Mouse (Mus musculus): ENCODE data around the gene Hsh2d. TPM values are rescaled to one million over a fixed set of nuclear protein-coding genes. Genes with fewer than 3 reads are reported as not detected.

The Hsh2d gene
- polyA plus RNA-seq, 1 experiment from 2014 or later: 0.81 TPM

- 78% methylated on average over 3 of the region's 3 CpGs for WGBS
- no peaks in the 10 kb centered on the region for H3K4me1 ChIP-seq (replicated peaks; ENCODE audit: control insufficient read depth, insufficient read depth, low read length)
- no peak for DNase-seq (ENCODE audit: low spot score)
- H3K9ac ChIP-seq (ENCODE audit: low read length): no peak overlapping the region
- H3K27me3 ChIP-seq (replicated peaks; ENCODE audit: control insufficient read depth, insufficient read depth, low read length): no peaks in the 10 kb centered on the region
- no peak overlapping the region for H3K4me2 ChIP-seq (ENCODE audit: low read length)
- no peak overlapping the region for H3K4me3 ChIP-seq (ENCODE audit: low read depth, low read length)
- no peak overlapping the region for H3K27ac ChIP-seq (ENCODE audit: low read depth)
- no peak for ATAC-seq (replicated peaks; ENCODE audit: low FRiP score, low TSS enrichment, low read depth)
- H3K9me3 ChIP-seq (ENCODE audit: control insufficient read depth, low read length): no peaks in the 10 kb centered on the region
- peaks cover 76% of the 10 kb centered on the region for H3K36me3 ChIP-seq (ENCODE audit: control insufficient read depth, insufficient read depth, low read length)
These were observed 37.9 kb upstream of the Hsh2d start for GRCm38 (mm10) chr8:72151418-72152078.

DNA sequence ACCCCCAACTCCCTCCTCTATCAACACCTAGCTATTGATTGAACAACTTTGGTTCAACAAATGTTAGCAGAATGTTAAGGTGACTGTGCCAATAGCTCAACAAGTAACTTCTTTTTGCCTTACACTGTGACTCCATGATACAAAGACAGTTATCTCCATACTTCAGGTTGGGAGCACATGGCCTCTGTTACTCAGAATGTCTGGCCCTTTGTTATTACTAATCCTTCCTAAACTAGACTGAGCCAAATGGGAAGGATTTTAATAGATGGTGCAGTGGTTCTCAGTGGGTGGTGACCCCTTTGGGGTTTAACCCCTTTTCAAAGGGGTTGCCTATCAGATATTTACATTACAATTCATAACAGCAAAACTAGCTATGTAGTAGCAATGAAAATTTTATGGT lies 36.1 kb upstream of the Hsh2d start:
- DNase-seq (ENCODE audit: low spot score) (no peak), ATAC-seq (replicated peaks; ENCODE audit: low FRiP score, low TSS enrichment, low read depth) (no peak)
- H3K9me3 ChIP-seq (ENCODE audit: control insufficient read depth, low read length): no peaks in the 10 kb centered on the region
- H3K27me3 ChIP-seq (replicated peaks; ENCODE audit: control insufficient read depth, insufficient read depth, low read length): no peaks in the 10 kb centered on the region
- H3K4me1 ChIP-seq (replicated peaks; ENCODE audit: control insufficient read depth, insufficient read depth, low read length): no peaks in the 10 kb centered on the region
- no peak overlapping the region for H3K4me2 ChIP-seq (ENCODE audit: low read length)
- no peak overlapping the region for H3K27ac ChIP-seq (ENCODE audit: low read depth)
- peaks cover 58% of the 10 kb centered on the region for H3K36me3 ChIP-seq (ENCODE audit: control insufficient read depth, insufficient read depth, low read length)
- H3K4me3 ChIP-seq (ENCODE audit: low read depth, low read length): no peak overlapping the region
- H3K9ac ChIP-seq (ENCODE audit: low read length): no peak overlapping the region

- no peak overlapping the region for H3K4me2 ChIP-seq (ENCODE audit: low read length)
- H3K27me3 ChIP-seq (replicated peaks; ENCODE audit: control insufficient read depth, insufficient read depth, low read length): no peaks in the 10 kb centered on the region
- H3K9me3 ChIP-seq (ENCODE audit: control insufficient read depth, low read length): no peaks in the 10 kb centered on the region
- no peak overlapping the region for H3K4me3 ChIP-seq (ENCODE audit: low read depth, low read length)
- 75% methylated on average over 2 of the region's 2 CpGs for WGBS
- no peak overlapping the region for H3K27ac ChIP-seq (ENCODE audit: low read depth)
- H3K9ac ChIP-seq (ENCODE audit: low read length): no peak overlapping the region
- ATAC-seq (replicated peaks; ENCODE audit: low FRiP score, low TSS enrichment, low read depth) (no peak), DNase-seq (ENCODE audit: low spot score) (no peak)
- H3K4me1 ChIP-seq (replicated peaks; ENCODE audit: control insufficient read depth, insufficient read depth, low read length): peaks cover 16% of the 10 kb centered on the region
- H3K36me3 ChIP-seq (ENCODE audit: control insufficient read depth, insufficient read depth, low read length): peaks cover 13% of the 10 kb centered on the region
These were observed 31.3 kb upstream of the Hsh2d start for GRCm38 (mm10) chr8:72158096-72158495.

- H3K9me3 ChIP-seq (ENCODE audit: control insufficient read depth, low read length): no peaks in the 10 kb centered on the region
- H3K9ac ChIP-seq (ENCODE audit: low read length): no peak overlapping the region
- H3K36me3 ChIP-seq (ENCODE audit: control insufficient read depth, insufficient read depth, low read length): peaks cover 7% of the 10 kb centered on the region
- peaks cover 16% of the 10 kb centered on the region for H3K4me1 ChIP-seq (replicated peaks; ENCODE audit: control insufficient read depth, insufficient read depth, low read length)
- no peak overlapping the region for H3K4me3 ChIP-seq (ENCODE audit: low read depth, low read length)
- no peak overlapping the region for H3K4me2 ChIP-seq (ENCODE audit: low read length)
- WGBS: 87% methylated on average over 3 of the region's 3 CpGs
- DNase-seq (ENCODE audit: low spot score) (no peak), ATAC-seq (replicated peaks; ENCODE audit: low FRiP score, low TSS enrichment, low read depth) (no peak)
- no peaks in the 10 kb centered on the region for H3K27me3 ChIP-seq (replicated peaks; ENCODE audit: control insufficient read depth, insufficient read depth, low read length)
- H3K27ac ChIP-seq (ENCODE audit: low read depth): no peak overlapping the region
These were observed 30.7 kb upstream of the Hsh2d start for GRCm38 (mm10) chr8:72158726-72159125.

DNA sequence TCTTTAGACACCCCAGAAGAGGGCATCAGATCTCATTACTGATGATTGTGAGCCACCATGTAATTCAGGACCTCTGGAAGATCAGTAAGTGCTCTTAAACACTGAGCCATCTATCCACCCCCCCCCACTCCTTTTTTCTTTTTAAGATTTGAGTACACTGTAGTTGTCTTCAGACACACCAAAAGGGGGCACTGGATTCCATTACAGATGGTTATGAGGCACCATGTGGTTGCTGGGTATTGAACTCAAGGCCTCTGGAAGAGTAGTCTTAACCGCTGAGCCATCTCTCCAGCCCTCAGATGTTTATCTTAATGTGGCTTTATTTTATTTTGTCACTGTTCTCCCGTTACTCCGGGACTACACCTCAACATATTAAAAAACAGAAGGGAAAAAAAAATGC lies 29.4 kb upstream of the Hsh2d start:
- DNase-seq (ENCODE audit: low spot score) (no peak), ATAC-seq (replicated peaks; ENCODE audit: low FRiP score, low TSS enrichment, low read depth) (no peak)
- Histone ChIP-seq H3K27me3 (replicated peaks; ENCODE audit: control insufficient read depth, insufficient read depth, low read length) (no peaks in the 10 kb centered on the region), H3K27ac (ENCODE audit: low read depth) (no peak overlapping the region), H3K4me2 (ENCODE audit: low read length) (peak overlapping the region; percentile 53), H3K36me3 (ENCODE audit: control insufficient read depth, insufficient read depth, low read length) (peaks cover 9% of the 10 kb centered on the region), H3K9me3 (ENCODE audit: control insufficient read depth, low read length) (no peaks in the 10 kb centered on the region), H3K4me3 (ENCODE audit: low read depth, low read length) (peak overlapping the region; percentile 37), H3K9ac (ENCODE audit: low read length) (0 out of 2 replicates have a peak overlapping the region, but pooled peaks have one; percentile 32), H3K4me1 (replicated peaks; ENCODE audit: control insufficient read depth, insufficient read depth, low read length) (peaks cover 16% of the 10 kb centered on the region)
- 68% methylated on average over 3 of the region's 3 CpGs for WGBS

DNA sequence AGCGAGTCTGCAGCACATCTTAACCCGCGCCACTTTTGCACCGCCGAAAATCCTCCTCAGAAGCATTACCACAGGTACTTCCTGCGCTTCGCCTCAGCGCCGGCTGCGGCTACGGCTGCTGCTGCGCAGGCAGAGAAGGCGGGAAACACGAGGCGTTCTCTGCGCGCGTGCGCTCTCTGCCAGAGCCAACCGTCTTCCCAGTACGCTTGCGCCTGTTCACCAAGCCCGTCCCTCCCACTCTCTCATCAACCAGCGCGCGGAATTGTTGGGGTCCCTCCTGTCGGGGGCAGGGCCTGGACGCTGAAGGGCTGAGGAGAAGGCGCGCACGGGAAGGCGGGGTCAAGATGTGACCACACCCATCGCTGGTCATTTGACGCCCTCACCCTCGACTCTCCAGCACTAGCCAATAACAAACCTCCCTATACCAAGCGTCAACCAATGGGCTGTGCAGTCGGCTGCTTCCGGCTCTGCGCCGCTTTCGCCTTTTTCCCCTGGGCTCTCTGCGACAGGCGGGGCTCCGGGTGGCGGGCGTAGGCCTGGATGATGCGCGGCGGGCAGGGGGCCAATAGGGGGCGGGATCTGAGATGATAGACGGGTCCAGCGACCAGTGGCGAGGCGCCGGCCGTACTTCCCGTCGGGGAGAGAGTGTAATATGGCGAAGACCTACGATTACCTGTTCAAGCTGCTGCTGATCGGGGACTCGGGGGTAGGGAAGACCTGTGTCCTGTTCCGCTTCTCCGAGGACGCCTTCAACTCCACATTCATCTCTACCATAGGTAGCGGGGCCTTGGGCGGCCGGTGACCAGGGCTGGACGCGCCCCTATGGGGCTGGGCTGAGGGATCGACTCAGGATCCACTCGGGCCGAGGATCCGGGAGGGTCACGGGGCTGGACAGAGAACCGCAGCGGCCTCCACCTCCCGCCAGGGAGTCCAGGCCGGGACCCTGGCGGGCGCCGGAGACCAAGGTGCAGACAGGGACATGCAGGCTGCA lies 28.4 kb upstream of the Hsh2d start, which contains the start of gene Rab8a:
Gene Rab8a, plus strand, starts transcription at position 494 of the 991 bp plus-strand sequence.
- under 1% methylated on average over 81 of the region's 82 CpGs for WGBS
- ATAC-seq (replicated peaks; ENCODE audit: low FRiP score, low TSS enrichment, low read depth) (peak; percentile 99), DNase-seq (ENCODE audit: low spot score) (peak; percentile 100)
- no peaks in the 10 kb centered on the region for H3K27me3 ChIP-seq (replicated peaks; ENCODE audit: control insufficient read depth, insufficient read depth, low read length)
- H3K36me3 ChIP-seq (ENCODE audit: control insufficient read depth, insufficient read depth, low read length): peaks cover 9% of the 10 kb centered on the region
- peak within 1 kb of the TSS; percentile 87 for H3K4me3 ChIP-seq (ENCODE audit: low read depth, low read length)
- no peaks in the 10 kb centered on the region for H3K9me3 ChIP-seq (ENCODE audit: control insufficient read depth, low read length)
- H3K4me1 ChIP-seq (replicated peaks; ENCODE audit: control insufficient read depth, insufficient read depth, low read length): peaks cover 16% of the 10 kb centered on the region
- H3K4me2 ChIP-seq (ENCODE audit: low read length): peak within 1 kb of the TSS; percentile 78
- peak within 1 kb of the TSS; percentile 83 for H3K9ac ChIP-seq (ENCODE audit: low read length)
- peak within 1 kb of the TSS; percentile 55 for H3K27ac ChIP-seq (ENCODE audit: low read depth)

DNA sequence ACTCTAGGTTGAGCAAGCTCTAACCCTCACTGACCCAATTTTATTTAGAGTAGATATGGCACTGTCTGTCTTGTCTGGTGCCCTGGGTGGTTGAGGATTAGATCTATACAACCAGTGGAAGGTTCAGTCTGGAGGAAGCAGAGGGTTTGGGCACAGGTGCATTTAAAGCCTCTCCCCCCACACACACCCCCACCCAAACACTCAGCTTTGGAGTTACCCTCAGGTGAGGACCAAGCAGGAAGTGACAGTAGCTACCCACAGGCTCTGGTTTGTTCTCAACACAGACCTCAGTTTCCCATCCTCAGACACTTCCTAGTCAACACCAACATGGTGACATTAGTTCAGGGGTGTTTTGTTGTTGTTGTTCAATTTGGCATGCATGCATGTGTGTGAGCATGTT lies 26.6 kb upstream of the Hsh2d start:
- Histone ChIP-seq H3K4me1 (replicated peaks; ENCODE audit: control insufficient read depth, insufficient read depth, low read length) (peaks cover 16% of the 10 kb centered on the region), H3K27me3 (replicated peaks; ENCODE audit: control insufficient read depth, insufficient read depth, low read length) (no peaks in the 10 kb centered on the region), H3K9me3 (ENCODE audit: control insufficient read depth, low read length) (no peaks in the 10 kb centered on the region), H3K36me3 (ENCODE audit: control insufficient read depth, insufficient read depth, low read length) (peaks cover 12% of the 10 kb centered on the region), H3K4me3 (ENCODE audit: low read depth, low read length) (no peak overlapping the region), H3K4me2 (ENCODE audit: low read length) (no peak overlapping the region), H3K9ac (ENCODE audit: low read length) (no peak overlapping the region), H3K27ac (ENCODE audit: low read depth) (no peak overlapping the region)
- ATAC-seq (replicated peaks; ENCODE audit: low FRiP score, low TSS enrichment, low read depth): no peak
- no peak for DNase-seq (ENCODE audit: low spot score)

GRCm38 (mm10) chr8:72169098-72169668 lies 20.3 kb upstream of the Hsh2d start:
- ATAC-seq (replicated peaks; ENCODE audit: low FRiP score, low TSS enrichment, low read depth) (no peak), DNase-seq (ENCODE audit: low spot score) (no peak)
- H3K36me3 ChIP-seq (ENCODE audit: control insufficient read depth, insufficient read depth, low read length): peaks cover 70% of the 10 kb centered on the region
- no peaks in the 10 kb centered on the region for H3K27me3 ChIP-seq (replicated peaks; ENCODE audit: control insufficient read depth, insufficient read depth, low read length)
- no peaks in the 10 kb centered on the region for H3K9me3 ChIP-seq (ENCODE audit: control insufficient read depth, low read length)
- H3K4me2 ChIP-seq (ENCODE audit: low read length): no peak overlapping the region
- WGBS: 91% methylated on average over 3 of the region's 3 CpGs
- H3K9ac ChIP-seq (ENCODE audit: low read length): no peak overlapping the region
- no peak overlapping the region for H3K4me3 ChIP-seq (ENCODE audit: low read depth, low read length)
- H3K4me1 ChIP-seq (replicated peaks; ENCODE audit: control insufficient read depth, insufficient read depth, low read length): no peaks in the 10 kb centered on the region
- no peak overlapping the region for H3K27ac ChIP-seq (ENCODE audit: low read depth)

Measured in intestine, embryonic 14.5 days (tissue).